Mouse (Mus musculus) MEL (cell line): ENCODE results near the gene Gm14326.
"Not testable (repeated sequence)": the region's sequence is repeated elsewhere in the genome, so short reads cannot be mapped to it uniquely, and the experiment has no call there.

Source experiments
- CHD2 ChIP-seq: IDR thresholded peaks from 2 replicates; pipeline ENCODE4 v1.6.1; 2011; ENCODE audit warnings: low read length, improper control_type of control experiment
- CTCF ChIP-seq, 3 experiments: IDR thresholded peaks in 2 of 3; conservative IDR thresholded peaks in 1 of 3; 2 replicates each; pipeline ENCODE4 v1.5.1; 2011 to 2012; ENCODE audit warnings: low read length in 3 of 3, low read depth in 2 of 3, mild to moderate bottlenecking in 2 of 3, improper control_type of control experiment in 1 of 3, inconsistent platforms in 1 of 3, mixed read lengths in 1 of 3, moderate library complexity in 1 of 3; ENCODE audit not compliant: control insufficient read depth in 1 of 3, insufficient read depth in 1 of 3, poor library complexity in 1 of 3, severe bottlenecking in 1 of 3
- EP300 ChIP-seq, 2 experiments: IDR thresholded peaks; 2 replicates each; pipeline ENCODE4 v1.6.1; 2011; ENCODE audit warnings: improper control_type of control experiment in 2 of 2, low read length in 2 of 2, low read depth in 1 of 2, mild to moderate bottlenecking in 1 of 2
- GABPA ChIP-seq: IDR thresholded peaks from 2 replicates; pipeline ENCODE4 v1.6.1; 2012; ENCODE audit warnings: low read depth, mild to moderate bottlenecking, inconsistent platforms, low read length, improper control_type of control experiment, moderate library complexity
- JUND ChIP-seq: IDR thresholded peaks from 2 replicates; pipeline ENCODE4 v1.6.1; 2011; ENCODE audit warnings: low read depth, mild to moderate bottlenecking, improper control_type of control experiment, low read length
- MYC ChIP-seq: IDR thresholded peaks from 2 replicates; pipeline ENCODE4 v1.6.1; 2011; ENCODE audit warnings: low read depth, mild to moderate bottlenecking, low read length, improper control_type of control experiment, moderate library complexity
- POLR2AphosphoS2 ChIP-seq: IDR thresholded peaks from 2 replicates; pipeline ENCODE4 v1.6.1; 2011; ENCODE audit warnings: low read length, improper control_type of control experiment
- TBP ChIP-seq: IDR thresholded peaks from 2 replicates; pipeline ENCODE4 v1.8.0; 2011; ENCODE audit warnings: low read depth, low read length, improper control_type of control experiment
- ZMIZ1 ChIP-seq: IDR thresholded peaks from 2 replicates; pipeline ENCODE4 v1.6.1; 2012; ENCODE audit warnings: low read depth, mild to moderate bottlenecking, inconsistent platforms, low read length, improper control_type of control experiment, moderate library complexity

DNA sequence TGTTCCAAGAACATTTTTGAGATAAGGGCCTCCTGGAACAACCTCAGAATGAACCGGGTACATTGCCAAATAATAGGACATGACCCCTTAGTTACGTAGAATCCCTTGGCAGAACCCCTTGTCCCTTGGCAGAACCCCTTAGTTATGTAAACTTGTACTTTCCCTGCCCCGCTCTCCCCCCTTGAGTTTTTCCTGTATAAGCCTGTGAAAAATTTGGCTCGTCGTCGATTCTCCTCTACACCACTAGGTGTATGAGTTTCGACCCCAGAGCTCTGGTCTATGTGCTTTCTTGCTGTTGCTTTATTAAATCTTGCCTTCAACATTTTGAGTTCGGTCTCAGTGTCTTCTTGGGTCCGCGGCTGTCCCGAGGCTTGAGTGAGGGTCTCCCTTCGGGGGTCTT lies 53.8 kb downstream of the Gm14326 start:
- TF ChIP-seq POLR2AphosphoS2; CHD2; CTCF (IDR thresholded peaks at IDR 0.05 in 2 of 3, conservative IDR thresholded peaks at IDR 0.05 in 1 of 3; ENCODE audit: control insufficient read depth in 1 of 3, insufficient read depth in 1 of 3, low read depth in 2 of 3, low read length in 3 of 3, poor library complexity in 1 of 3, severe bottlenecking in 1 of 3); TBP; EP300 (IDR thresholded peaks at IDR 0.05; ENCODE audit: low read depth in 1 of 2, low read length in 2 of 2); ZMIZ1; MYC; GABPA; JUND: not testable (repeated sequence)
